Mouse (Mus musculus) bone marrow macrophage, adult 2 months (primary cell): Measurements from ENCODE around the gene Atp2c2.

Source experiments
- CTCF ChIP-seq: IDR thresholded peaks from 2 replicates; pipeline ENCODE4 v1.5.1; 2012; ENCODE audit warnings: low read depth, mild to moderate bottlenecking, low read length, moderate library complexity
- POLR2A ChIP-seq: IDR thresholded peaks from 2 replicates; pipeline ENCODE4 v1.6.1; 2012; ENCODE audit warnings: mild to moderate bottlenecking, low read depth, low read length, borderline replicate concordance

DNA sequence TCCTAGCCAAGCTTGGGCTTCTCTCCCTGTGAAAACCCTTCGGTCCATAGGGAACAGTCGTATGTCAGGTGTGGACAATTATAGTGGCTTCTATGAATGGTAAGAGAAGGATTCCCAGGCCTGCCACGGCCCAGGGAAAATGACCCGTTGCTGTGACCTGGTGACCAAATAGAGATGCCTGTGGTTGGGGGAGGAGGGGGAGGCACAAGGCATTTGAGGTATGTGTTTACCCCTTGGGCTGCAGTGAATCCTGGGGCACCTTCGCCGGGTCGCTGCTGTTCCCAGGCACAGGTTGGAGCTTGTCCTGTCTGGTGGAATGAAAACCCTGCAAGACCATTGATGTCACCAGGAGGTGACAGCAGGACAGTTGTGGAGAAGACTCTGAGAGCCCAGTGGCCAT lies 5.1 kb upstream of the Atp2c2 start:
- no peak for TF ChIP-seq CTCF
- TF ChIP-seq POLR2A = no peak
